Mouse (Mus musculus) cortical plate, adult 2 months (tissue): ENCODE measurements around the gene Sqor. TPM values are rescaled to one million over a fixed set of nuclear protein-coding genes. Genes with fewer than 3 reads are reported as not detected.

Experiments used
- H3K27ac ChIP-seq: fragments of 200-500 bp; 2 replicates; pipeline ENCODE4 v1.5.1; 2012; ENCODE audit warnings: low read length, control low read depth, inconsistent platforms; ENCODE audit not compliant: insufficient read depth
- H3K4me1 ChIP-seq: fragments of 200-500 bp; 2 replicates; pipeline ENCODE4 v1.6.1; 2011; ENCODE audit warnings: low read length; ENCODE audit not compliant: control insufficient read depth, insufficient read depth
- H3K4me3 ChIP-seq: fragments of 200-500 bp; 2 replicates; pipeline ENCODE4 v1.5.1; 2011; ENCODE audit warnings: mild to moderate bottlenecking, low read length, control low read depth; ENCODE audit not compliant: insufficient read depth
- CTCF ChIP-seq: fragments of 200-500 bp; IDR thresholded peaks from 2 replicates; pipeline ENCODE4 v1.5.1; 2011; ENCODE audit warnings: mild to moderate bottlenecking, control low read depth, low read length; ENCODE audit not compliant: insufficient read depth; ENCODE audit errors: extremely low read depth
- POLR2A ChIP-seq: fragments of 200-500 bp; IDR thresholded peaks from 2 replicates; pipeline ENCODE4 v1.6.1; 2011; ENCODE audit warnings: mild to moderate bottlenecking, low read length, control low read depth; ENCODE audit not compliant: insufficient read depth; ENCODE audit errors: extremely low read depth
- polyA plus RNA-seq: library from polyadenylated mRNA; depleted of rRNA; stranded (reverse); fragments of >200 nt; gene quantifications from 2 replicates; pipeline ENCODE4 v1.2.3, GENCODE M21; 2012

The Sqor gene
- polyA plus RNA-seq, 1 experiment: 7.6 TPM

GRCm38 (mm10) chr2:122781590-122782356, 16.7 kb downstream of the Sqor start:
- H3K4me1 ChIP-seq: no peaks in the 10 kb centered on the region; the same call in 1 of the 2 replicates
- H3K27ac ChIP-seq: no peak overlapping the region
- TF ChIP-seq POLR2A: no peak
- TF ChIP-seq CTCF: no peak
- H3K4me3 ChIP-seq: no peak overlapping the region

DNA sequence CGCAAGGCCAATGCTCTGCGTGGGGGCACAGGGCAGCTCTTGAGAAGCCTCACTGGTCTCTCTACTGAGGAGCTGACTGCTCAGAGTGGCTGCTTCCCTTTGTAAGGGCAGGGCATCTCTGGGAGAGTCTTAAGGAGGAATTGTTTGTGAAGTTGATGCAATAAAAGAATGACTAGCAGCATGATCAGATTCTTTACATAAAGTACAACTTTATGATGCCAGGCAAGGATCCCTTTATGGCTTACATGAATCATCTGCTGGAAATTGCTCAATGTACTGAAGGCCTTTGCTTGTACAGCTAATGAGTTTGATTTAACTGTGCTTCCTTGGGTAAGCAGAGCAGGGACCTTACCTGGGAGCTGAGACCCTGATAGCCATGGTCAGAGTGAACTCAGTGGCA, 18.7 kb downstream of the Sqor start:
- H3K4me1 ChIP-seq: no peaks in the 10 kb centered on the region
- H3K27ac ChIP-seq: no peak overlapping the region
- TF ChIP-seq POLR2A (no peak), CTCF (no peak)
- no peak overlapping the region for H3K4me3 ChIP-seq

DNA sequence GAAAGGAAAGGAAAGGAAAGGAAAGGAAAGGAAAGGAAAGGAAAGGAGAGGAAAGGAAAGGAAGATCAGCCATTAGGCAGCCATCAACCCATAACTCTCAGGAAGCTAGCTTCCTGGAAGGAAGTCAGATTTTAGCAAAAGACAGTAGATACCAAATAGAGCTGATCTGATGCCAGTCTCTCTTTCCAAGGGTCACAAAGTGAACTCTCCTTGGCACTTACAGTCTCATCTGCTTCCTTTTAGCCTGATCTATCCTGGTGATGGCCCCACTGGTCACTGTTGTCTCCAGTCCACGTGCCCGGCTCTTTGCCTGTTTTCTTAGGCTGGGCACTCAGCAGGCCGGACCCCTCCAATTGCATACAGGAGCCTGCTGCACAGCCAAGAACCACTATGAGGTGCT, 19.7 kb downstream of the Sqor start:
- no peak overlapping the region for H3K4me3 ChIP-seq
- no peaks in the 10 kb centered on the region for H3K4me1 ChIP-seq
- H3K27ac ChIP-seq: no peak overlapping the region
- TF ChIP-seq CTCF: no peak
- no peak for TF ChIP-seq POLR2A

GRCm38 (mm10) chr2:122786167-122786566, 21.1 kb downstream of the Sqor start:
- TF ChIP-seq POLR2A: no peak
- TF ChIP-seq CTCF: no peak
- H3K4me1 ChIP-seq: no peaks in the 10 kb centered on the region
- no peak overlapping the region for H3K4me3 ChIP-seq
- no peak overlapping the region for H3K27ac ChIP-seq

GRCm38 (mm10) chr2:122789311-122789710, 24.3 kb downstream of the Sqor start:
- no peak overlapping the region for H3K4me3 ChIP-seq
- TF ChIP-seq CTCF: no peak
- TF ChIP-seq POLR2A: no peak
- H3K27ac ChIP-seq: no peak overlapping the region
- no peaks in the 10 kb centered on the region for H3K4me1 ChIP-seq

GRCm38 (mm10) chr2:122789730-122790129, 24.7 kb downstream of the Sqor start:
- Histone ChIP-seq H3K4me1 (no peaks in the 10 kb centered on the region), H3K4me3 (no peak overlapping the region), H3K27ac (no peak overlapping the region)
- TF ChIP-seq CTCF (no peak), POLR2A (no peak)

DNA sequence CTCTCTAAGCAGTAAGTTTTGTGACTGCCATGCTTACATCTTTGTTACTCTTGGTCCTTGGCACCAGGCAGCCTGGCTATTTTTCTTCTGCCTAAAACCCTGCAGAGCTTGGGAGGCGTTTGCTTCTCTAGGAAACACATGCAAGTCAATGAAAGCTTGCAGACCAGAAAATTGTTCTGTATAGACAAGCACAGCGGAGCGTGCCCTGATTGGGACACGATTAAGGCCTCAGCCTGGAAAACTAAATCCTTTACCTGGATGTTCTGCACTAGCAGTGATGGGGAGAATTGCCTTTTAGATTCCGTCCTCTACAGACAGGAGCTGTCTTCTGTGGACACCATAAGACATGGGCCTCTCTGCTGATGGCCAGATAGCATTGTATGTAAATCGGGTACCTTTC, 39.4 kb downstream of the Sqor start:
- no peak overlapping the region for H3K4me3 ChIP-seq
- H3K27ac ChIP-seq: no peak overlapping the region
- no peak for TF ChIP-seq CTCF
- TF ChIP-seq POLR2A: no peak
- no peaks in the 10 kb centered on the region for H3K4me1 ChIP-seq

DNA sequence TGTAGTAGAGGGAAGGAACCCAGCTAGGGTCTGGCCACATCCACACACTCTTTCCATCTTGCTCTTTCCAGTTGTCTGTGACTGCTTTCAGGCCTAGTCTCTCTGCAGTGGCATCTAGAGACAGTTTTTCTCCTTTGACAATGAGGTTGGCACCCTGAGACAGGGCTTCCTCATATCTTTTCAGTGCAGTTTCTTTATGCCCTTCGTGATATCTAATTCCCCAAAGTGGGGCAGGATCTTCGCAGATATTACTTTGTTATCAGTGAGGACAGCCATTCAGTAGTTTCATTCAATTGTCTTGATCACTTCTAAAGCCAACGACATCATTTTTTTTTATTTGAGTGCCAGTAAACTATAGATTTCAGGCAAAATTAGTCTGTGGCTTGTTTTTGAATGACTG, 41.0 kb downstream of the Sqor start:
- Histone ChIP-seq H3K27ac (no peak overlapping the region), H3K4me1 (no peaks in the 10 kb centered on the region), H3K4me3 (no peak overlapping the region)
- TF ChIP-seq POLR2A (no peak), CTCF (no peak)

GRCm38 (mm10) chr2:122809027-122809426, 44.0 kb downstream of the Sqor start:
- H3K4me1 ChIP-seq: no peaks in the 10 kb centered on the region
- H3K27ac ChIP-seq: no peak overlapping the region
- no peak overlapping the region for H3K4me3 ChIP-seq
- no peak for TF ChIP-seq POLR2A
- no peak for TF ChIP-seq CTCF

DNA sequence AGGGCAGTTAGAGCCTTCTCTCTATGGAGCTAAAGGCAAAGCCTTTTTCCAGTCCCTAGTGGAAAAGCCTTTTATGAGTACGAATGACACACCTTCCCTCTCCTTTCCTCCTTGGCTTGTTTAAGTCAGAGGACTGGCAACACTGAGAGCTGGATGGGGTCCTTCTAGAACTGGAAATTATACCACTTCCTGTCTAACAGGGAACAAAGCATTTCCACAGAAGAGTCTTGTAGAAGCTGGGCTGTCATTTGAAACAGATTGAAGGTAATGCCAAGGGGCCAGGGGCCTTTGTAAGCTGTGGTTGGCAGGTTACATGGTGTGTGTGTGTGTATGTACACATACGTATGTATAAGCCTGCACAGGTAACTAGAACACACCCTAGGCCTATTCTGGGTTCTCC, 51.9 kb downstream of the Sqor start:
- TF ChIP-seq POLR2A: no peak
- TF ChIP-seq CTCF: no peak
- Histone ChIP-seq H3K27ac (no peak overlapping the region), H3K4me3 (no peak overlapping the region), H3K4me1 (no peaks in the 10 kb centered on the region)
